Mouse (Mus musculus): ENCODE measurements around the gene Fads6. TPM values are rescaled to one million over a fixed set of nuclear protein-coding genes. Genes with fewer than 3 reads are reported as not detected.

Fads6 gene
- polyA plus RNA-seq, 1 experiment, result not detected

DNA sequence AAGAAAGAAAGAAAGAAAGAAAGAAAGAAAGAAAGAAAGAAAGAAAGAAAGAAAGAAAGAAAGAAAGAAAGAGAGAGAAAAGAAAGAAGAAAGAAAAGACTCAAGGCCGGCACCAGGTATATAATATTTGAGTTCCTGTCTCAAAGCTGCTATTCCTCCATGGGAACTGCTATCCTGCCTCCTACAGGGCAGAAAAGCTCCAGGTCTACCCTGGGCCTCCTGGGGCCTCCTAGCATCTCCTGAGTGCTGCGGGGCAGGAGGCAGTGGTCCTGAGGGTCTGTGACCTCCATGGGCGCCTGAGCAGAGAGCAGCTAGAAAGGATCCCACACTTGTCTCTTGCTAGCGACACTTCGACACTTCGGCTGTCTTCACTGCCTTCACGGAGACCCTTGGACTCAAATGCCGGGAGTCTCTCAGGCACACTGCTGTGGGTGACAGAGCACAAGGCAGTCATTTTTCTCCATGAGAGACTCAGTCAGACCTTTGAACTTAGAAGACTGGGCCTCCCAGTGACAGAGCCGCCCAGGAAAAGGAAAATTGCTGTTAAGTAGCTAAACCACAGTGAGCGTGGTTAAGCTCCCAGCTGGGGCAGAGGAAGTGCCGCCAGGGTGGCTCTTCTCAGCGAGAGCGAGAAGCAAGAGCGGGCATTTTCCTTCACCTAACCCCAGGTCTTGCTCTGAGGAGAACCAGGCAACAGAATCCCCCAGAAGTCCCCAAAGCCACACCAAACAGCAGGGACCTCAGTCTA, 66.1 kb downstream of the Fads6 start:
- Histone ChIP-seq H3K27ac (ENCODE audit: insufficient read depth, low read length) (no peak overlapping the region), H3K4me1 (ENCODE audit: control insufficient read depth, insufficient read depth, low read length) (no peaks in the 10 kb centered on the region)

More for the DNA sequence above, 66.1 kb downstream of the Fads6 start:
- no peak overlapping the region for H3K4me3 ChIP-seq (ENCODE audit: insufficient read depth, low read length)
- TF ChIP-seq CTCF (IDR thresholded peaks at IDR 0.05; ENCODE audit: borderline replicate concordance, insufficient read depth, low read length) (no peak), POLR2A (IDR thresholded peaks at IDR 0.05; ENCODE audit: low read depth, low read length) (no peak)

Other genes with a start within 250 kb of the Fads6 start
- 1.2 TPM in 1 of 2 replicates, not detected in the other for gene Cd300ld3, start 249.3 kb downstream of the Fads6 start, polyA plus RNA-seq (2011; ENCODE audit: insufficient read length, low read depth, missing spikeins)
- not detected in 2 replicates for gene Cd300e, start 235.5 kb downstream of the Fads6 start, polyA plus RNA-seq (2011; ENCODE audit: insufficient read length, low read depth, missing spikeins)
- 0.32 and 0.35 TPM in 2 replicates for gene Rab37, start 206.2 kb downstream of the Fads6 start, polyA plus RNA-seq (2011; ENCODE audit: insufficient read length, low read depth, missing spikeins)
- gene Cd300lf, start 163.7 kb downstream of the Fads6 start, polyA plus RNA-seq (2011; ENCODE audit: insufficient read length, low read depth, missing spikeins), result 0.81 TPM in 1 of 2 replicates, not detected in the other
- 22.3 and 23.4 TPM in 2 replicates for gene Slc9a3r1, start 134.3 kb downstream of the Fads6 start, polyA plus RNA-seq (2011; ENCODE audit: insufficient read length, low read depth, missing spikeins)
- 11.6 and 13.3 TPM in 2 replicates for gene Tmem104, start 110.2 kb downstream of the Fads6 start, polyA plus RNA-seq (2011; ENCODE audit: insufficient read length, low read depth, missing spikeins)
- 13.3 and 20.7 TPM in 2 replicates for gene Nat9, start 109.8 kb downstream of the Fads6 start, polyA plus RNA-seq (2011; ENCODE audit: insufficient read length, low read depth, missing spikeins)
- not detected in 2 replicates for gene Grin2c, start 30.4 kb downstream of the Fads6 start, polyA plus RNA-seq (2011; ENCODE audit: insufficient read length, low read depth, missing spikeins)
- gene Fdxr, start 20.6 kb downstream of the Fads6 start, polyA plus RNA-seq (2011; ENCODE audit: insufficient read length, low read depth, missing spikeins), result 4.1 and 6.4 TPM in 2 replicates
- not detected in 2 replicates for gene Otop2, start 9.5 kb upstream of the Fads6 start, polyA plus RNA-seq (2011; ENCODE audit: insufficient read length, low read depth, missing spikeins)
- 0.15 TPM in 1 of 2 replicates, not detected in the other for gene Ush1g, start 24.4 kb upstream of the Fads6 start, polyA plus RNA-seq (2011; ENCODE audit: insufficient read length, low read depth, missing spikeins)
- gene Otop3, start 37.1 kb upstream of the Fads6 start, polyA plus RNA-seq (2011; ENCODE audit: insufficient read length, low read depth, missing spikeins), result not detected in 2 replicates
- gene Hid1, start 70.1 kb upstream of the Fads6 start, polyA plus RNA-seq (2011; ENCODE audit: insufficient read length, low read depth, missing spikeins), result 3.2 and 5.9 TPM in 2 replicates
- 24.2 and 29.5 TPM in 2 replicates for gene Cdr2l, start 84.3 kb upstream of the Fads6 start, polyA plus RNA-seq (2011; ENCODE audit: insufficient read length, low read depth, missing spikeins)
- gene Mrpl58, start 106.1 kb upstream of the Fads6 start, polyA plus RNA-seq (2011; ENCODE audit: insufficient read length, low read depth, missing spikeins), result 35.3 and 46.6 TPM in 2 replicates
- gene Atp5h, start 122.3 kb upstream of the Fads6 start, polyA plus RNA-seq (2011; ENCODE audit: insufficient read length, low read depth, missing spikeins), result 334 and 405 TPM in 2 replicates
- gene Kctd2, start 122.5 kb upstream of the Fads6 start, polyA plus RNA-seq (2011; ENCODE audit: insufficient read length, low read depth, missing spikeins), result 15.9 and 18.2 TPM in 2 replicates
- not detected in 2 replicates for gene Trim80, start 142.9 kb upstream of the Fads6 start, polyA plus RNA-seq (2011; ENCODE audit: insufficient read length, low read depth, missing spikeins)
- not detected in 2 replicates for gene Slc16a5, start 164.8 kb upstream of the Fads6 start, polyA plus RNA-seq (2011; ENCODE audit: insufficient read length, low read depth, missing spikeins)
- 7.1 and 8.2 TPM in 2 replicates for gene Armc7, start 178.0 kb upstream of the Fads6 start, polyA plus RNA-seq (2011; ENCODE audit: insufficient read length, low read depth, missing spikeins)
- gene Nt5c, start 194.2 kb upstream of the Fads6 start, polyA plus RNA-seq (2011; ENCODE audit: insufficient read length, low read depth, missing spikeins), result 54.2 and 76.2 TPM in 2 replicates
- gene Jpt1, start 216.7 kb upstream of the Fads6 start, polyA plus RNA-seq (2011; ENCODE audit: insufficient read length, low read depth, missing spikeins), result 141 and 164 TPM in 2 replicates
- gene Sumo2, start 238.6 kb upstream of the Fads6 start, polyA plus RNA-seq (2011; ENCODE audit: insufficient read length, low read depth, missing spikeins), result 408 and 505 TPM in 2 replicates

Data from embryonic fibroblast, embryonic 13.5 days (primary cell).